Mouse (Mus musculus) CD4-positive, CD25-positive, alpha-beta regulatory T cell, adult 2 months (primary cell): ENCODE measurements around the gene Dysf.

Source experiments
- DNase-seq: peaks from one replicate; pipeline ENCODE4 v3.0.0-alpha.2; 2012; ENCODE audit warnings: low read depth, low spot score

Dysf gene

DNA sequence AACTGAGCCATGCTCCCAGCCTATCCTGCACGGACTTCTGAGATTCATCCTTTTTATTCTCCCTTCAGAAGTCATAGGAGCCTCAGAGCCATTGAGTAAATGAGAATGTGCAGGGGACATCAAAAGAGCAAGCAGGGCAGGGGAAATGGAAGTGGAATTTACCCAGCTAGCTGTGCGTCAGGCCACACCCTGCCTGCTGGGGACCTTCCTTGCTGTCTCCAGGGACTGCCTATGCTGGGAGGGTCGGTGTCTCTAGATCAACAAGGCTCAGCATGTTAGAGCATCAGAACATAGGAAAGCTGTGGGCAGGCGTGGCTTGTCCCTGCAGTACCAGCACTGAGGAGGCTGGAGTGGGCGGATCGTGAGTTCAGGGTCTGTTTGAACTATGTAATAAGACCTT, 42.6 kb downstream of the Dysf start:
- no peak for DNase-seq

DNA sequence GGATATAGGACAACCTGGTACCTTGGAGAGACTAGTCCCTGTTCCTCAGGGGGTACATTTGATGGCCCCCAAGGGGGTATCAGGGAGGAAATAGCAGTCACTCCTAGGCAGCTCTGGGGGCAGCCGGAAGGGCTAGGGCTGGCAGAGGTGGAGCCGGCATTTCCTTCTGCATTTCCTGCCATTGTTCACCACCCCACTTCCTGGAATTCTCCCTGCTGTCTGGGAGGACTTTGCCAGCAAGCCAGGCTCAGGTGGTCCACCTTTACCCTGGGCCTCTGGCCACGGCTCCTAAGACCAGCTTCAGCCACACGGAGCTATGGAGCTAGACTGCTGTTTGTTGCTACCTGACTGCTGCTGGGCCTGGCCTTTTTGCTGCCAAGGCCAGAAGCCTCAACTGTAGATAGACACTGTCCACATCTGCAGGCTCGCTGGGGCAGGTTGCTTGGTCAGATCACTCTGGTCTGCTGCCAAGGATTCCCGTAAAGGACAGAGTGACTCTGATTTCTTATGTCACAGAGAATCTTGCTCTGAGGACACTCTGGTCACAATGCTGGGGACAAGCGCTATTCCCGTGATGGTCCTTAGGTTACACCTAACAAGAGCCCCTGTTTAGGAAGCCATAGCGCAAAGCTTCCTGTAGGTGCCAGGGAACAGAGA, 45.6 kb downstream of the Dysf start:
- no peak for DNase-seq

DNA sequence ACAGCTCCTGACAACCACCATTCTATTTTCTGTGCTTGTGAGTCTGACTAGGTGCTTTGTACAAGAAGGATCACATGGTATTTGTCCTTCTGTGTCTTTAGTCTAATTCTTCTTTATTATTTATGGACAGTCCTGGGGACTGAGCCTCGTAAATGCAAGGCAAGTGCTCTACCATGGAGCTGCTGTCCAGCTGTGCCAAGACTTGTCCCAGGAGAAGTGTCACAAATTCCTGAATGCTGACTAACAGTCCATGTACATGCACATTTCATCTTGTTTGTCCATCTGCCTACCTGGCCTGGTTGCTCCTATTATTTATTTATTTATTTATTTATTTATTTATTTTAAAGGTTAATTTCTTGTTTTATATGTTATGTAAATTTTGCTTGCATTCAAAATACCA, 47.2 kb downstream of the Dysf start:
- no peak for DNase-seq

DNA sequence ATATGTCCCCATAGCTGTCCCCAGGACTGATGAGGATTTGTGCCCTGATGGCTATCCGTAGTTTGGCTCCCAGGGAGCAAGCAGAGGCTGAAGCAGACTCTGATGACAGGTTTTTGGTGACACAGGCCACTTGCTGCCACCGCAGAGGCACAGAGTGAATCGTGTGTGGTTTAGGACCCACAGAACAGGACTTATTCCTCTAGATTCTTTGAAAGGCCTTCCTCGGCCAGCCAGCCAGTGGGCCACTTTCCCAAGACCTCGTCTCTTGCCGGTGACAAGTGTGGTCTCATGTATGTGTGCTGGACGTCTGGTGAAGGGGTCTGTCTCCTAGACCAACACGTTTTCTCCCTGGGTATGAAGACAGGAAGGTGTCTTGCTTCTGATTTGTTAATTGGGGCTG, 48.8 kb downstream of the Dysf start:
- no peak for DNase-seq

DNA sequence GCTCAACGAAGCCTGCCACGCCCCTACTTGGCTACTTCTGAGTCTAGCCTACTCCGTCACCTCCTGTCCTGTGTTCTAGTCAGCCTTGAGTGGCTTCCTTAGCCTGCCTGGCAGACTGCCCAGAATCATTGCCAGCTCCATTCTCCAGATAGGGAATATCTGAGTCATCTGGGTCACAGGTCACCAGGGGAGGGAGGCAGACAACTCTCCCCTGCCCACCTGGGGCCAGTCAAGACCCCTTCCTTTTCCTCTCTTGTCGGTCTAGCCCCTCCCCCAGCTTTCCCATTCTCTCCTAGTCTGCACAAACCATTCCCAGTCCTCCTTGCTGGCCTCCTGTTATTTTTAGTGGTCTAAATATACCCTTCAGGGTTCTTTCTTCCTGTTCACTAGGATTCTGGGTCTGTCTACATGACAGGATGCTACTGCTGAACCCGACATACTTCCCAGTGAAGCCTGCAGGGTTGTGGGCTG, 50.3 kb downstream of the Dysf start:
- no peak for DNase-seq

DNA sequence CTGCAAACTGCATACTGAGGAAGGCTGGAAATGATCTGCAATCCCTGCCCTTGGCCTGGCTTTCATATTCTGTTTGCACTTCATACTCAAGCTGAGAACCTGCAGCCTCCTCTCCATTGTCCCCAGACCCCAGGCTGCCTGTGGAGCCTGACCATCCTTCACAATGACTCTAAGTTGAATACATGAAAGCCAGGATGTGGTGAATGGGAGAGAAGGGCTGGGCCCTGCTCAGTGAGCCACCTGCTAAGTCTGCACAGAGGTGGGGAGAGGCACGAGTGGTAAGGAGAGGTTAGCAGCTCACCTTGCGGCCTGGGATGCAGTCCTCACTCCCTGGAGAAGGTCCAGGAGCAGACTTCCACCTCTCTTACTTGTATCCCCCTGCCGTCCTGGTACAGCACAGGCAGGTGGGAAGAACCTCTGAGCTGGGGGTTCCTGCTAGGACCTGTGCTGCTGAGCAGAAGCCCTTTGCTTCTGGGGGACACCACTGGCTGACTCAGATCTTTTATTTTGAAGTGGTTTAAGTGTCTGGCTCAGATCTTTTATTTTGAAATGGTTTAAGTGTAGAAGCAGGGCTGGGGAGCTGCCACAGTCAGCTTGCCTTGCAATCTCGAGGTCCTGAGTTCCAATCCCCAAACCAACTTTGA, 51.5 kb downstream of the Dysf start:
- no peak for DNase-seq

- peak; percentile 72 for DNase-seq
Measured at GRCm38 (mm10) chr6:84061328-84061727, 52.9 kb downstream of the Dysf start.

- no peak for DNase-seq
Measured at GRCm38 (mm10) chr6:84062541-84062940, 54.2 kb downstream of the Dysf start.

- DNase-seq, result no peak
Measured at GRCm38 (mm10) chr6:84068236-84068635, 59.8 kb downstream of the Dysf start.

GRCm38 (mm10) chr6:84070251-84070650, 61.9 kb downstream of the Dysf start:
- DNase-seq, result no peak

- DNase-seq, result peak; percentile 45
Measured at GRCm38 (mm10) chr6:84072574-84072973, 64.2 kb downstream of the Dysf start.

GRCm38 (mm10) chr6:84078172-84078571, 69.8 kb downstream of the Dysf start:
- peak; percentile 30 for DNase-seq

- no peak for DNase-seq
Measured at GRCm38 (mm10) chr6:84080631-84081030, 72.2 kb downstream of the Dysf start.

- DNase-seq, result no peak
Measured at GRCm38 (mm10) chr6:84084757-84085156, 76.4 kb downstream of the Dysf start.

GRCm38 (mm10) chr6:84093473-84093872, 85.1 kb downstream of the Dysf start:
- DNase-seq, result peak; percentile 40

GRCm38 (mm10) chr6:84094536-84094935, 86.1 kb downstream of the Dysf start:
- no peak for DNase-seq

- peak; percentile 74 for DNase-seq
Measured at GRCm38 (mm10) chr6:84094998-84095397, 86.6 kb downstream of the Dysf start.

DNA sequence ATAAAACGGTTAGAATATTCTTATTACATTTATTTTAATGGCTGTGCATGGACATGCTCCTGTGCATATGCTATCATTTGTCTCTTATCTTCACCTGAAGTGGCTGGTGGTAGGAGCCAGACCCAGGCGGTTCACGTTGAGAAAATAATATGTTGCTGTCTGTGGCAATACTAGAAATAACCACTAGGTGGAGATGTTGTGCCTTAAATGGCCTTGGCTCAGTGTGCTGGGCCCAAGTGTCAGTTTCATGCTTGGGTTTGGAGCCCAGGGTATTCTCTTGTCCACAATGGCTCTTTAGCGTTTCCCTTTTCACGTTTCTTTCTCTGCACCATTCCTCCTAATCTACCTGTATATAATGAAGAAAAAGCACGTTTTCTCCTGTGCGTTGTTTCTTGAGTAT, 87.5 kb downstream of the Dysf start:
- DNase-seq, result peak; percentile 79

GRCm38 (mm10) chr6:84102002-84102401, 93.6 kb downstream of the Dysf start:
- no peak for DNase-seq

GRCm38 (mm10) chr6:84105148-84106022, 97.0 kb downstream of the Dysf start:
- DNase-seq, result no peak

- no peak for DNase-seq
Measured at GRCm38 (mm10) chr6:84106082-84106481, 97.7 kb downstream of the Dysf start.

DNA sequence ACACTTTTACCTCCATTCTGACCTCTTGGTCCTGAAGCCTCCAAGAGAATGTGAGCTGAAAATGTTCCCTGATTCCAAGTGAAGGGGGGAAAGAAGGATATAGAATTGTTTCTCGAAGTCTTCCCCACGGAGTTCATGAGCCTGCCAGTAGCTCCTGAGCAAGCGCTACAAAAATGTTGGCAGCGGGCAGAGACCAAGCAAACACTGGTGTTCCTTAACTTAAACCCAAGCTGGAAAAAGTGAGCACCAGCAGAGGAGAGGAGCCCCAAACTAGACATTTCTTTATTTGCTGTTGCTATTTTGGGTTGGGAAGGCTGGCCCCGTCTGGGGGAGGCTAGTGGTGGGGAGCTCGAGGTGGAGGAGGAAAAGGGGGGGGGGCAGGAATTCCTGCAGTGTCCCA, 102.0 kb downstream of the Dysf start:
- DNase-seq, result no peak
